18 mouse cellular contexts compared by ENCODE assay signal in genomic region chr11:56786351-56786750, GRCm38 (mm10).
"Had no signal": no experiment of that assay in that cellular context is flagged by ENCODE, and none has a peak within 500 bp of the region (broad histone marks: within the 10 kb centered on the region; RNA-seq: fewer than 3 reads in every experiment).

No protein-coding gene starts in this region.

- H3K4me1 ChIP-seq: midbrain, embryonic 10.5 days; midbrain, embryonic 12.5 days; neural tube, embryonic 13.5 days; neural tube, embryonic 15.5 days had no signal

- H3K9ac ChIP-seq: lung, embryonic 14.5 days; midbrain, embryonic 12.5 days; neural tube, embryonic 13.5 days; neural tube, embryonic 15.5 days had no signal

- H3K27ac ChIP-seq: midbrain, embryonic 10.5 days; midbrain, embryonic 12.5 days; neural tube, embryonic 13.5 days; neural tube, embryonic 15.5 days had no signal

- H3K36me3 ChIP-seq: midbrain, embryonic 10.5 days; midbrain, embryonic 12.5 days; neural tube, embryonic 13.5 days; neural tube, embryonic 15.5 days had no signal

- ATAC-seq: midbrain, embryonic 16.5 days had no signal

- H3K27me3 ChIP-seq: midbrain, embryonic 12.5 days; neural tube, embryonic 13.5 days; neural tube, embryonic 15.5 days had no signal

- DNase-seq: lung, adult 18-20 months; lung, embryonic 14.5 days; lung, postnatal 10 days; lung, postnatal 4 days; midbrain, embryonic 14.5 days; retina, postnatal 1 day; right cerebral cortex, adult 18-20 months; right cerebral cortex, postnatal 14 days; spleen, adult 18-20 months; thymus, adult 18-20 months; thymus, postnatal 14 days; thymus, postnatal 36 days had no signal

- H3K4me3 ChIP-seq: midbrain, embryonic 10.5 days; midbrain, embryonic 12.5 days; myocyte; neural tube, embryonic 13.5 days; neural tube, embryonic 15.5 days had no signal

- H3K4me2 ChIP-seq: lung, embryonic 14.5 days; midbrain, embryonic 12.5 days; neural tube, embryonic 13.5 days; neural tube, embryonic 15.5 days had no signal

- H3K9me3 ChIP-seq: midbrain, embryonic 10.5 days; midbrain, embryonic 12.5 days; neural tube, embryonic 13.5 days; neural tube, embryonic 15.5 days had no signal
